Mouse (Mus musculus) liver, embryonic 14 days (tissue): Measurements from ENCODE around the gene Cep63. TPM values are rescaled to one million over a fixed set of nuclear protein-coding genes. Genes with fewer than 3 reads are reported as not detected.

Source experiments
- polyA plus RNA-seq: library from polyadenylated mRNA; depleted of rRNA; stranded (reverse); fragments of >200 nt; gene quantifications from 2 replicates; pipeline ENCODE4 v1.2.3, GENCODE M21; 2012; rRNA removed

Gene Cep63
- polyA plus RNA-seq = 7.4 and 7.5 TPM in 2 replicates

DNA sequence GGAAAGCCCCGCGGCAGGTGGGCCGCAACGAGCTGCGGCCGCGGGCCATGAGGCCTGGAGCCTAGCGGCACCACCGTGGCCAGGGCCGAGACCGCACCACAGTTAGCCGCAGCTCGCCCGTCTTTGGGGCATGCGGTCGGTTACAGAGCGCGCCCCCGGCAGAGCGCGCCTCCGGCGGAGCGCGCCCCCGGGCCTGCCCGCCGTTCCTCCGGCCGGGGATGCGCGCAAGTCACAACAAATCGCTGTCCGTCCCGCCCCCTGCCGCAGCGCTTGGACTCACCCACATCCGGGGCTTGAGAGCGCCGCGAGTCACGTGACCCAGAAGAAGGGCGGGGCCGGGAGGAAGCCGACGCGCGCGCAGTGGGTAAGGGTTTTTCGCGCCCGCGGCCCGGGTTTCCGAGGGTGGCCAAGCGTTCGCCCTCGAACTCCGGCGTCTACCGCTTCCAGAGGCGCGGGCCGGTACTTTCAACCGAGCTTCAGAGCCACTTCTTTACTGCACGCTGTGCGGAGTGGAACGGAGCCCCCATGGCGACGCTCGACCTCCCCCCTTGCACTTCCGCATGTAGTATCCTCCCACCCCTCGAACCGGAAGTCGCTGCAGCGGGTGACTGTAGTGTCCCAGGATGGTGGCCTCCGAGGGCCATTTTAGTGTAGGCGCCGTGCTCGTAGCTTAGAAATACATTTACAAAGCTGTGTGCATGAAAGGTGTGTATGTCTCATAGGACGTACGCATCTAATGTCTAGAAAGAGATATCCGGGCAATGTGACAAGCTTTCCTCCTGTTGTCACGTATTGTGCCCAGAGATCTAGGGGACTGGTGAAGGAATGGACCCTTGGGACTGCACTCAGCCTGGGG lies at the start of gene Cep63, which contains the start of gene Anapc13:
Gene Cep63 (minus strand): TSS at position 552 of the 856 bp plus-strand sequence.
Gene Anapc13 (plus strand): TSS at position 314 of the 856 bp plus-strand sequence.

Other genes with a start within 250 kb of the Cep63 start
- gene Ky, start 120.8 kb downstream of the Cep63 start, polyA plus RNA-seq = 0.09 TPM in 1 of 2 replicates, not detected in the other
- gene Anapc13, start 238 bp downstream of the Cep63 start, polyA plus RNA-seq = 96.4 and 97.1 TPM in 2 replicates
- gene Amotl2, start 90.1 kb upstream of the Cep63 start, polyA plus RNA-seq = 2.3 and 2.8 TPM in 2 replicates
- 9.9 and 11.3 TPM in 2 replicates for gene Ryk, start 208.4 kb upstream of the Cep63 start, polyA plus RNA-seq